Mouse (Mus musculus) gastrocnemius, adult 2 months (tissue): ENCODE measurements at regions not wholly inside any gene's neighbourhood (a gene's known extent, or its start where the extent isn't known, plus 50 kb on each side); places are given as distances from the start of the nearest gene placed in this dataset.

Experiments used
- DNase-seq: peaks from one replicate; pipeline ENCODE4 v3.0.0; 2022
- H3K27ac ChIP-seq: fragments of 200-600 bp; 2 replicates; pipeline ENCODE4 v1.8.1; 2022; ENCODE audit warnings: mild to moderate bottlenecking
- H3K4me3 ChIP-seq: fragments of 200-600 bp; 2 replicates; pipeline ENCODE4 v1.8.1; 2022; ENCODE audit warnings: mild to moderate bottlenecking, moderate library complexity
- CTCF ChIP-seq: fragments of 200-600 bp; IDR thresholded peaks from 2 replicates; pipeline ENCODE4 v1.8.1; 2022; ENCODE audit warnings: antibody characterized with exemption, mild to moderate bottlenecking, moderate library complexity
- intact Hi-C: fragments of 180-260 bp; cut with DNase I; formaldehyde crosslinking; loops from one replicate; pipeline ENCODE4 v1.15.1; 2025

DNA sequence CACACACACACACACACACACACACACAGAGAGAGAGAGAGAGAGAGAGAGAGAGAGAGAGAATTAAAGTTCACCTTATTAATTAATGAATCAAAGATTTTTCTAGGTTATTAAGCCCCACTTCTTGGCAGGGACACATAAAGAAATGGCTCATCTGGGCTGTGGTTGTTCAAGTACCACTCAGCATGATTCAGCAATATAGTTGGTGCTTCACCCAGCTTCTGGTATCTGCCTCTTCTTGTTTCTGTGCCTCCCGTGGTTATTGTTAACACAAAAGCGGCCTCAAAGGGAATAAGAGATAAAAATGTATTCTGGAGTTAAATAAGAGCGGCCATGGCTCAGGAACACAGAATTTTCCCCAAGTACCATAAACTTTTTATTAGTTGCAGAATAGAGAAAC, 53.9 kb upstream of the Slc22a23 start:
- H3K4me3 ChIP-seq: no peak overlapping the region
- no peak overlapping the region for H3K27ac ChIP-seq
- TF ChIP-seq CTCF: no peak
- DNase-seq: no peak
- intact Hi-C loops: no loop called here

GRCm38 (mm10) chr13:34398061-34398787, 53.2 kb upstream of the Slc22a23 start:
- Histone ChIP-seq H3K27ac (no peak overlapping the region), H3K4me3 (no peak overlapping the region)
- DNase-seq: no peak
- no peak for TF ChIP-seq CTCF
- intact Hi-C loops: no loop called here

DNA sequence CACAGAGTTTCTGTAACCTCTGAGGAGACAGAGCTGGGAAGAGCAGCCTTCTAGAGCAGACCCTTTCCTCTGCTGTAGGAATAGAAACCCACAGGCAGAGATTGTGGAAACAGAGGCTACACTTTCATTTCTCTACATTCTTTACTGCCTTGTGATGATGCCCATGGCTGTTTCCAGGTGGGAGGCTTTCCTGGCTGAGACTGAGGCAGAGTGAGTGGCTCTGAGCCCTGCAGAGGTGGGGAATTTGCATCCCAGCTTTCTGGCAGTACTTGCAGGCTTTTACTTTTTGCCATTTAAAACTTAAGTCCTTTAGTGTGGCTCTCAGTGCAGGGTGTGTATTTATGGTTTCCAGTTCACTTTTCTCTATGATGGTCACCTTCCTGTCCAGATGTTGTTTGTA, 50.5 kb upstream of the Slc22a23 start:
- H3K4me3 ChIP-seq: no peak overlapping the region
- no peak for DNase-seq
- intact Hi-C loops: no loop called here
- no peak overlapping the region for H3K27ac ChIP-seq
- no peak for TF ChIP-seq CTCF

DNA sequence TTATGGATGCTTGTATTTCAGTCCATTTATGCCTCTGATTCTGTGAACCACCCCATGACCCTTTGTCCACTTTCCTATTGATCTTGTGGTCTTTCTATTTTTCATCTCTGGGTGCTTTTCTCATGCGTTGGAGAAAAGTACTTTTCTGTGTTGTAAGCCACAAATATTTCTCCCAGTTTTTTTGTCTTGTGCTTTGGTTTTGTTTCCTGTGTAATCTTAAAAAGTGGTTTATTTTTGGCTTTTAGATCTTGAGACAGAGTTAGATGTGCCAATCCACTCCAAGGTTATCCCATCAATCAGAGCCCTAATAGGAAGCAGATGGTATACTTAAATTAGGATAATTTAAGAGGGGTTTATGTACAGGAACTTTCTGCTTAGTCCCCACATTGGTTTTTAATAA, 50.0 kb upstream of the Slc22a23 start:
- H3K4me3 ChIP-seq: no peak overlapping the region
- TF ChIP-seq CTCF: no peak
- no peak for DNase-seq
- no peak overlapping the region for H3K27ac ChIP-seq
- intact Hi-C loops: no loop called here
